9 mouse cellular contexts compared by ENCODE assay signal in the genomic region with DNA sequence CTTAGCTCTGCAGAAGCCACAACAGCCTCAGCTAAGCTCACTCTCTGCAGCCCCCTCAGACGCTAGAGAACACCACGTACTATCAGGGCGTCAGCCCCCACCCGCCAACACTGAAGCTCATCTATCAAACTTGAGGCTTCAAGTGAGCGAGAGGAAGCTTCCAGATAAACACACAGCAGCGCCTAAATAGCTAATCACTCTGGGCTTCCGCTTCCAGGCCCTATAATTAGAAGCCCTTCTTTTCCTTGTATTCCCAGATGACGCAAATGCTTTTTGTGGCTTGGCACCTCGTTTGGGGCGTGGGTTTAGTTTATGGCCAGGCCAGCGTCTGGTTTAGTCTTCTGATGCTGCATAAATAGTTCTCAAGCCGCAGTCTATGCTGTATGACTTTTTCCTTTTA.
DNase-seq lines count a peak whose midpoint lies in the region; ATAC-seq and TF ChIP-seq lines count a peak whose summit lies in the region.
"Had no signal": no experiment of that assay in that cellular context is flagged by ENCODE, and none has a peak within 500 bp of the region (broad histone marks: within the 10 kb centered on the region; RNA-seq: fewer than 3 reads in every experiment).

No protein-coding gene starts in this region.

- no peak for TF ChIP-seq EP300 in MEL (IDR thresholded peaks at IDR 0.05; ENCODE audit: low read depth in 1 of 2, low read length in 2 of 2)

- TF ChIP-seq POLR2A in MEL (IDR thresholded peaks at IDR 0.05; ENCODE audit: control insufficient read depth in 1 of 2, insufficient read depth in 1 of 2, low read depth in 1 of 2, low read length in 2 of 2, poor library complexity in 1 of 2): no peak
- no peak for TF ChIP-seq POLR2A in bone marrow macrophage, adult 2 months (IDR thresholded peaks at IDR 0.05; ENCODE audit: borderline replicate concordance, low read depth, low read length)

- ATAC-seq in kidney, embryonic 16.5 days (ENCODE audit: low FRiP score, low TSS enrichment): peak; percentile 54; the same call in 1 of the 2 replicates
- no peak for ATAC-seq in limb, embryonic 13.5 days (ENCODE audit: low FRiP score, low read depth)
- no peak for ATAC-seq in granulocyte monocyte progenitor cell, adult 5-6 weeks (replicated peaks; ENCODE audit: poor library complexity, severe bottlenecking)

- H3K4me3 ChIP-seq in MEL (ENCODE audit: control insufficient read depth in 1 of 2, insufficient read depth in 1 of 2, low read depth in 2 of 2, low read length in 2 of 2): no peak overlapping the region
- H3K4me3 ChIP-seq in bone marrow macrophage, adult 2 months (ENCODE audit: insufficient read depth, low read length): peak overlapping the region; percentile 21; the same call in 1 of the 2 replicates
- no peak overlapping the region for H3K4me3 ChIP-seq in kidney, embryonic 16.5 days (ENCODE audit: low read length)
- 0 out of 2 replicates have a peak overlapping the region, but pooled peaks have one; percentile 11 for H3K4me3 ChIP-seq in limb, embryonic 13.5 days
- H3K4me3 ChIP-seq: neural tube, embryonic 12.5 days had no signal

- no peaks in the 10 kb centered on the region for H3K79me2 ChIP-seq in MEL (ENCODE audit: control insufficient read depth, insufficient read depth, low read length, poor library complexity)

- peak; percentile 21 for DNase-seq in MEL (ENCODE audit: low read depth, low spot score)
- DNase-seq in heart, adult 11 months: peak; percentile 99
- DNase-seq in right cerebral cortex, postnatal 36 days (ENCODE audit: low spot score in 2 of 2): peak; percentile 60 to 84
- DNase-seq in cerebellum, postnatal 4 days (ENCODE audit: low spot score in 2 of 2): no peak

- WGBS in kidney, embryonic 16.5 days: 17% methylated on average over 12 of the region's 12 CpGs
- WGBS in limb, embryonic 13.5 days: 1% methylated on average over 12 of the region's 12 CpGs

- H3K36me3 ChIP-seq in MEL (ENCODE audit: control insufficient read depth in 1 of 2, insufficient read depth in 2 of 2, low read length in 2 of 2): no peaks in the 10 kb centered on the region; a peak in 1 of 4 replicates
- no peaks in the 10 kb centered on the region for H3K36me3 ChIP-seq in kidney, embryonic 16.5 days (ENCODE audit: insufficient read depth, low read length)
- no peaks in the 10 kb centered on the region for H3K36me3 ChIP-seq in limb, embryonic 13.5 days
- H3K36me3 ChIP-seq: neural tube, embryonic 12.5 days had no signal

- H3K27me3 ChIP-seq in MEL (ENCODE audit: control insufficient read depth in 1 of 2, insufficient read depth in 2 of 2, low read length in 2 of 2): no peaks in the 10 kb centered on the region
- H3K27me3 ChIP-seq in kidney, embryonic 16.5 days (ENCODE audit: insufficient read depth, low read length): no peaks in the 10 kb centered on the region
- no peaks in the 10 kb centered on the region for H3K27me3 ChIP-seq in limb, embryonic 13.5 days
- H3K27me3 ChIP-seq: neural tube, embryonic 12.5 days had no signal

- no peak for TF ChIP-seq CTCF in MEL (IDR thresholded peaks at IDR 0.05 in 2 of 3, conservative IDR thresholded peaks at IDR 0.05 in 1 of 3; ENCODE audit: control insufficient read depth in 1 of 3, insufficient read depth in 1 of 3, low read depth in 2 of 3, low read length in 3 of 3, poor library complexity in 1 of 3, severe bottlenecking in 1 of 3)
- TF ChIP-seq CTCF in bone marrow macrophage, adult 2 months (IDR thresholded peaks at IDR 0.05; ENCODE audit: low read depth, low read length): no peak

- no peak overlapping the region for H3K9ac ChIP-seq in MEL (ENCODE audit: control insufficient read depth, low read depth, low read length, poor library complexity, severe bottlenecking)
- H3K9ac ChIP-seq in kidney, embryonic 16.5 days (replicated peaks; ENCODE audit: low read length): no peak overlapping the region; the same call in 1 of the 2 replicates
- H3K9ac ChIP-seq in limb, embryonic 13.5 days: no peak overlapping the region
- H3K9ac ChIP-seq: neural tube, embryonic 12.5 days had no signal

- no peak overlapping the region for H3K27ac ChIP-seq in MEL (ENCODE audit: control insufficient read depth, low read depth, low read length)
- H3K27ac ChIP-seq in bone marrow macrophage, adult 2 months (ENCODE audit: insufficient read depth, low read depth, low read length): peak overlapping the region; percentile 53
- peak overlapping the region; percentile 51; the same call in 1 of the 2 replicates for H3K27ac ChIP-seq in kidney, embryonic 16.5 days (ENCODE audit: low read length)
- H3K27ac ChIP-seq in limb, embryonic 13.5 days: no peak overlapping the region; the same call in 1 of the 2 replicates
- H3K27ac ChIP-seq: neural tube, embryonic 12.5 days had no signal

- H3K4me1 ChIP-seq in MEL (ENCODE audit: control insufficient read depth in 1 of 2, insufficient read depth in 2 of 2, low read length in 2 of 2): no peaks in the 10 kb centered on the region
- H3K4me1 ChIP-seq in bone marrow macrophage, adult 2 months (ENCODE audit: control insufficient read depth, insufficient read depth, low read length): peaks cover 7% of the 10 kb centered on the region
- H3K4me1 ChIP-seq in kidney, embryonic 16.5 days (ENCODE audit: insufficient read depth, low read length): peaks cover 11% of the 10 kb centered on the region; the same call in 1 of the 2 replicates
- H3K4me1 ChIP-seq in limb, embryonic 13.5 days: peaks cover 14% of the 10 kb centered on the region

- TF ChIP-seq RAD21 in MEL (IDR thresholded peaks at IDR 0.05; ENCODE audit: low read depth, low read length): no peak

- no peaks in the 10 kb centered on the region for H3K9me3 ChIP-seq in MEL (replicated peaks; ENCODE audit: insufficient read depth, low read length)
- H3K9me3 ChIP-seq in kidney, embryonic 16.5 days (ENCODE audit: low read length): no peaks in the 10 kb centered on the region
- no peaks in the 10 kb centered on the region for H3K9me3 ChIP-seq in limb, embryonic 13.5 days
- H3K9me3 ChIP-seq: neural tube, embryonic 12.5 days had no signal

- no peak overlapping the region for H3K4me2 ChIP-seq in kidney, embryonic 16.5 days (replicated peaks; ENCODE audit: low read depth, low read length)
- H3K4me2 ChIP-seq in limb, embryonic 13.5 days (replicated peaks): peak overlapping the region; percentile 51
- H3K4me2 ChIP-seq: neural tube, embryonic 12.5 days had no signal

TF ChIP-seq in MEL, 35 proteins besides CTCF, POLR2A, EP300 and RAD21:
- no peak for TF ChIP-seq CHD1 (IDR thresholded peaks at IDR 0.05; ENCODE audit: low read depth, low read length)
- no peak for TF ChIP-seq POLR2AphosphoS5 (IDR thresholded peaks at IDR 0.05; ENCODE audit: borderline replicate concordance, low read depth, low read length)
- TF ChIP-seq MAZ (IDR thresholded peaks at IDR 0.05; ENCODE audit: low read depth, low read length): no peak

Comparison
In these comparisons a context has a peak if more than half of its experiments do, and no peak if none do; other contexts are left out.
1. DNase-seq: peak in MEL (single experiment), heart, adult 11 months (single experiment) and right cerebral cortex, postnatal 36 days (2 of 2); none in cerebellum, postnatal 4 days (0 of 2).
2. H3K27ac ChIP-seq: peak in bone marrow macrophage, adult 2 months (single experiment) and kidney, embryonic 16.5 days (single experiment); none in MEL (single experiment) and limb, embryonic 13.5 days (single experiment).
3. H3K4me3 ChIP-seq: peak in bone marrow macrophage, adult 2 months (single experiment) and limb, embryonic 13.5 days (single experiment); none in MEL (0 of 2) and kidney, embryonic 16.5 days (single experiment).